Mouse (Mus musculus) cortical plate, adult 2 months (tissue): Measurements from ENCODE around the gene Foxc1.

ENCODE experiments used
- CTCF ChIP-seq: fragments of 200-500 bp; IDR thresholded peaks from 2 replicates; pipeline ENCODE4 v1.5.1; 2011; ENCODE audit warnings: mild to moderate bottlenecking, control low read depth, low read length; ENCODE audit not compliant: insufficient read depth; ENCODE audit errors: extremely low read depth
- POLR2A ChIP-seq: fragments of 200-500 bp; IDR thresholded peaks from 2 replicates; pipeline ENCODE4 v1.6.1; 2011; ENCODE audit warnings: mild to moderate bottlenecking, low read length, control low read depth; ENCODE audit not compliant: insufficient read depth; ENCODE audit errors: extremely low read depth

GRCm38 (mm10) chr13:31830332-31830731 is 23.9 kb downstream of the Foxc1 start:
- no peak for TF ChIP-seq CTCF
- TF ChIP-seq POLR2A = no peak
